Mouse (Mus musculus) ES-E14 (cell line): ENCODE data around the gene Eya2. TPM values are rescaled to one million over a fixed set of nuclear protein-coding genes. Genes with fewer than 3 reads are reported as not detected.

Experiments used
- DNase-seq: peaks from one replicate; pipeline ENCODE4 v3.0.0-alpha.2; 2013; ENCODE audit warnings: low read depth, low spot score
- H3K27ac ChIP-seq: 2 replicates; pipeline ENCODE4 v1.5.1; 2012; ENCODE audit warnings: low read depth, mild to moderate bottlenecking, low read length, moderate library complexity, mixed read lengths; ENCODE audit not compliant: poor library complexity, insufficient read depth, severe bottlenecking
- H3K36me3 ChIP-seq: 2 replicates; pipeline ENCODE4 v1.6.1; 2012; ENCODE audit warnings: mild to moderate bottlenecking, low read length, moderate library complexity, mixed read lengths; ENCODE audit not compliant: control insufficient read depth, poor library complexity, insufficient read depth, severe bottlenecking
- H3K4me1 ChIP-seq, 2 experiments: fragments of 150-350 bp in 1 of 2; sonication (generic) in 1 of 2; 2 replicates each; pipeline ENCODE4 v1.6.1; 2012; ENCODE audit warnings: low read length in 2 of 2, mild to moderate bottlenecking in 1 of 2, mixed read lengths in 1 of 2; ENCODE audit not compliant: control insufficient read depth in 2 of 2, insufficient read depth in 2 of 2, poor library complexity in 1 of 2
- H3K4me3 ChIP-seq, 2 experiments: fragments of 150-350 bp in 1 of 2; sonication (generic) in 1 of 2; 2 replicates each; pipeline ENCODE4 v1.5.1; 2012; ENCODE audit warnings: low read length in 2 of 2, low read depth in 1 of 2, mild to moderate bottlenecking in 1 of 2, mixed read lengths in 1 of 2; ENCODE audit not compliant: insufficient read depth in 1 of 2, poor library complexity in 1 of 2, severe bottlenecking in 1 of 2
- H3K9ac ChIP-seq: 2 replicates; pipeline ENCODE4 v1.6.1; 2012; ENCODE audit warnings: low read depth, mild to moderate bottlenecking, low read length, mixed read lengths; ENCODE audit not compliant: poor library complexity, insufficient read depth, severe bottlenecking
- H3K9me3 ChIP-seq: fragments of 150-350 bp; sonication (generic); 2 replicates; pipeline ENCODE4 v1.6.1; 2012; ENCODE audit warnings: low read depth, mild to moderate bottlenecking, low read length; ENCODE audit not compliant: control insufficient read depth, insufficient read depth
- CHD2 ChIP-seq: IDR thresholded peaks from 2 replicates; pipeline ENCODE4 v1.6.1; 2014; ENCODE audit warnings: mild to moderate bottlenecking, low read depth, low read length, inconsistent platforms
- HCFC1 ChIP-seq: IDR thresholded peaks from 2 replicates; pipeline ENCODE4 v1.6.1; 2012; ENCODE audit warnings: low read length, inconsistent platforms, borderline replicate concordance; ENCODE audit not compliant: insufficient read depth
- MAFK ChIP-seq: IDR thresholded peaks from 2 replicates; pipeline ENCODE4 v1.6.1; 2014; ENCODE audit warnings: mild to moderate bottlenecking, low read depth, low read length, inconsistent platforms; ENCODE audit not compliant: insufficient read depth
- ZC3H11A ChIP-seq: IDR thresholded peaks from 2 replicates; pipeline ENCODE4 v1.6.1; 2012; ENCODE audit warnings: low read depth, mild to moderate bottlenecking, inconsistent platforms, low read length, borderline replicate concordance
- ZNF384 ChIP-seq: IDR thresholded peaks from 2 replicates; pipeline ENCODE4 v1.6.1; 2012; ENCODE audit warnings: low read depth, low read length, inconsistent platforms
- in situ Hi-C, 2 experiments: fragments of 600-800 bp; cut with MboI; formaldehyde crosslinking; loops; one replicate each; pipeline ENCODE4 v1.15.1; 2025; ENCODE audit warnings: low sequenced_read_pairs in 2 of 2, inconsistent platforms in 1 of 2; ENCODE audit not compliant: unreplicated experiment in 2 of 2
- total RNA-seq: library from RNA; depleted of rRNA; stranded (reverse); fragments of 300-350 nt; gene quantifications from 2 replicates; pipeline ENCODE4 v1.2.3, GENCODE M21; 2012

The Eya2 gene
- total RNA-seq, 1 experiment = 0.40 TPM

DNA sequence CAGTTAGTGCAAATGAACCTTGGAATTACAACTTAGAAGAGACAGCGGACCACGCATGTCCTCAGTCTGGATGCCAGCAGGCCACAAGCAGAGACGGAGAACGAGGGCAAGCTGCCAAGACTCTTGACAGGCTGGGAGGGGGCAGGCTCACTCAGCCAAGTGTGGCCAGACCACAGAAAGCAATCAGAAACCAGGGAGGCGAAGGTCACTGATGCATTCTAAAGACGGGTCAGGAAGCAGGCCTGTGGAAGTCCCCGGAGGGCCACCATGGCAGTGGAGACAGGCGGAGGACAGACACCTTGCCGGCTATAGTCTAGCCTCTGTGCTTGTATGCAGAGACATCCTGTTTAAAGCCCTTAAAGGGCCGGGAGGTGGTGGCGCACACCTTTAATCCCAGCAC lies 193.2 kb downstream of the Eya2 start:
- Histone ChIP-seq H3K9me3 (no peaks in the 10 kb centered on the region), H3K27ac (no peak overlapping the region), H3K9ac (no peak overlapping the region), H3K36me3 (peaks cover 13% of the 10 kb centered on the region; the same call in 1 of the 2 replicates), H3K4me1 (peaks cover 11 to 29% of the 10 kb centered on the region in 2 experiments), H3K4me3 (no peak overlapping the region)
- in situ Hi-C loops = no loop called here
- no peak for DNase-seq
- TF ChIP-seq ZC3H11A (no peak), MAFK (no peak), CHD2 (no peak), ZNF384 (no peak), HCFC1 (no peak)

DNA sequence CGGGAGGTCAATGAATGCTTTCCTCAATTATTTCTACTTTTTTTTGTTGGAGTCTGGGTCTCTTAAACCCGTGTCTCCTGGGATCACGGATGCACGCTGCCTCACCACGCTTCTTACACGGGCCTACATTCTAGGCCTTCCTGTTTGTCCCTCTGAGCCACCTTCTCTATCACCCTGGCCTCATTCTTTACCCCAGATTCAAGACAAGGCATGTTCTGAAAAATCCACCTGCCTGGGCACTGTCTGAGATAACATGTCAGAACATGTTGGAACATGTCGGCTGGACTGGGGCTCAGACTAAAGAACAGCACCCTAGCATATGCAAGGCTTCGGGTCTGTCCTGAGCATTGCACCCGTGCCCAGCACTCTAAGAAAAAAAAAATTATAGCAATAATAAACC lies 194.0 kb downstream of the Eya2 start:
- H3K27ac ChIP-seq = 0 out of 2 replicates have a peak overlapping the region, but pooled peaks have one; percentile 17
- TF ChIP-seq MAFK = no peak
- no peak for TF ChIP-seq CHD2
- no peak for TF ChIP-seq ZNF384
- no peak for TF ChIP-seq ZC3H11A
- no peak for TF ChIP-seq HCFC1
- H3K9ac ChIP-seq = no peak overlapping the region
- no peaks in the 10 kb centered on the region for H3K9me3 ChIP-seq
- DNase-seq = no peak
- in situ Hi-C loops = no loop called here
- H3K4me3 ChIP-seq = no peak overlapping the region
- H3K4me1 ChIP-seq = peaks cover 9 to 28% of the 10 kb centered on the region in 2 experiments
- H3K36me3 ChIP-seq = peaks cover 17% of the 10 kb centered on the region; the same call in 1 of the 2 replicates

DNA sequence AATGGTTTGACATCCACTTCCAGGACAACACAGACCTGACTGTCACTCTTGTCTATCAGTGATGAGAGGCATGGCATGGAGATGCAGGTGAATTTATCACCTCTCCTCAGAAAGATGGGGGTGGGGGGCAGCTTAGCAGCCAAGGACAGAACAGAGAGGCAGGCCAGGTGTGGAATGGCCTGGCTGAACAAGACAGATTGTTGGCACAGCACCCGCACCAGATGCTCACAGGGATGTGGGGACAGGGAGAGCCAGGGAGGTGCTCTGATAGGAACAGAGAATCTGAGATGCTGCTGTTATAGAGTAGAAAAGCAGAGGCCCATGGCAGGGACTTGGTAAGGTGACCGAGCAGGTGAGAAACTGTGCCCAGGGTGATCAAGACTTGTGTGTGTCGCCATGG lies 194.8 kb downstream of the Eya2 start:
- DNase-seq = no peak
- H3K4me3 ChIP-seq = no peak overlapping the region
- peaks cover 19% of the 10 kb centered on the region; the same call in 1 of the 2 replicates for H3K36me3 ChIP-seq
- peaks cover 8 to 27% of the 10 kb centered on the region in 2 experiments for H3K4me1 ChIP-seq
- H3K9me3 ChIP-seq = no peaks in the 10 kb centered on the region
- in situ Hi-C loops = no loop called here
- no peak overlapping the region; the same call in 1 of the 2 replicates for H3K27ac ChIP-seq
- TF ChIP-seq MAFK = no peak
- no peak for TF ChIP-seq ZNF384
- no peak for TF ChIP-seq HCFC1
- TF ChIP-seq CHD2 = no peak
- no peak for TF ChIP-seq ZC3H11A
- no peak overlapping the region for H3K9ac ChIP-seq

DNA sequence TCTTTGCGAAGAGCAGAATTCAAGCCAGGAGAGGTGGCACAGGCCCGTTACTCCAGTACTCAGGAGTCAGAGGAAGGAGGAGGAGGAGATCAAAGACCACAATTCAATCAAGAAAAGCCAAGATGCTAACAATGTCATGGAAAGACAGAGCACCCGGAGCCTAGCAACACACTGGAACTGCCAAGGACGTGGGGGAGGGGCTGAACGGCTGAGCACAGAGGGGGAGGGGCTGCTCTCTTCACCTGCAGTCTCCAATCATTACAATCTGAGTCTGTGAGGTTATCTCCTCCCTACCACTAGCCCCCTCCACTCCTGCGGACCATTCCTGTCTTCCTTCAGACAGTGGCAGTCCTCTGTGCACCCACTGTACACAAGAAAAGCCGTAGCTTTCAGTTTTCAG lies 196.2 kb downstream of the Eya2 start:
- Histone ChIP-seq H3K4me3 (0 out of 4 replicates have a peak overlapping the region, but pooled peaks of 1 of the 2 experiments have one; percentile 9), H3K4me1 (peaks cover 7 to 22% of the 10 kb centered on the region in 2 experiments), H3K36me3 (peaks cover 17% of the 10 kb centered on the region; the same call in 1 of the 2 replicates), H3K9me3 (no peaks in the 10 kb centered on the region), H3K27ac (no peak overlapping the region), H3K9ac (no peak overlapping the region)
- TF ChIP-seq CHD2 = peak; percentile 48; the same call in 1 of the 2 replicates
- TF ChIP-seq HCFC1 = no peak
- no peak for TF ChIP-seq MAFK
- TF ChIP-seq ZNF384 = no peak
- no peak for TF ChIP-seq ZC3H11A
- DNase-seq = no peak
- in situ Hi-C loops = no loop called here

DNA sequence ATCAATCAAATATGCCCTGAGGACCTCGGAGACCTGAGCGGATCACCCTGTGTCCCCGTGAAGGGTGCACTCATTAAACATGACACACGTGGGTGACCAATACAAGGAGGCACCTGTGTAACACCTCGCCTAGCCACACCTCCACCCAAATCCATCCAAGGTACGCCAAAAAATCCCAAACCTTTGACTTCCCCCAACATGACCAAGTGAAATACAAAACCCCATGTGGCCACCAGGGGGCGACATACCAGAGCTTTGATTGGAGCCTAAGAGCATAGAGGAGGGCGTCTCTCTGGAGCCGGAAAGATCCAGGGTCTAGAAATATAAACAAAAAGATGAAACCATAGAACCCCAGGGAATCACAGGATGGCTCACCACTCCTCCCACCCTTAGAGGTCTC lies 196.8 kb downstream of the Eya2 start:
- DNase-seq = peak; percentile 93
- peaks cover 17% of the 10 kb centered on the region; the same call in 1 of the 2 replicates for H3K36me3 ChIP-seq
- TF ChIP-seq CHD2 = no peak
- no peak for TF ChIP-seq HCFC1
- no peak for TF ChIP-seq ZC3H11A
- no peak for TF ChIP-seq ZNF384
- no peak for TF ChIP-seq MAFK
- in situ Hi-C loops = no loop called here
- H3K4me3 ChIP-seq = no peak overlapping the region
- H3K27ac ChIP-seq = no peak overlapping the region
- H3K4me1 ChIP-seq = peaks cover 5 to 20% of the 10 kb centered on the region in 2 experiments
- H3K9me3 ChIP-seq = no peaks in the 10 kb centered on the region
- no peak overlapping the region for H3K9ac ChIP-seq
